Mouse (Mus musculus) erythroblast, embryonic 14.5 days (primary cell): Measurements from ENCODE around the gene Hdac1. TPM values are rescaled to one million over a fixed set of nuclear protein-coding genes. Genes with fewer than 3 reads are reported as not detected.
A peak's percentile ranks its signal among the peaks of the same experiment; 100 is the strongest.
"Not testable (repeated sequence)": the region's sequence is repeated elsewhere in the genome, so short reads cannot be mapped to it uniquely, and the experiment has no call there.

ENCODE experiments used
- H3K27me3 ChIP-seq: 2 replicates; pipeline ENCODE4 v1.6.1; 2012; ENCODE audit warnings: inconsistent platforms; ENCODE audit not compliant: control insufficient read depth
- H3K36me3 ChIP-seq: 2 replicates; pipeline ENCODE4 v1.6.1; 2012; ENCODE audit warnings: mild to moderate bottlenecking, inconsistent platforms; ENCODE audit not compliant: control insufficient read depth
- H3K4me1 ChIP-seq: 2 replicates; pipeline ENCODE4 v1.6.1; 2012; ENCODE audit warnings: inconsistent platforms; ENCODE audit not compliant: control insufficient read depth
- H3K4me3 ChIP-seq: replicated peaks from 2 replicates; pipeline ENCODE3; 2012; ENCODE audit warnings: moderate library complexity, mild to moderate bottlenecking, inconsistent platforms
- H3K9me3 ChIP-seq: 2 replicates; pipeline ENCODE4 v1.6.1; 2012; ENCODE audit warnings: low read length, inconsistent platforms, mixed read lengths; ENCODE audit not compliant: control insufficient read depth
- GATA1 ChIP-seq: IDR thresholded peaks from 2 replicates; pipeline ENCODE4 v1.6.1; 2012; ENCODE audit warnings: low read length, inconsistent platforms, mixed read lengths
- TAL1 ChIP-seq: IDR thresholded peaks from 3 replicates; pipeline ENCODE4 v1.6.1; 2012; ENCODE audit warnings: low read length, inconsistent platforms, mixed read lengths
- polyA plus RNA-seq: library from polyadenylated mRNA; stranded (reverse); fragments of >175 nt; gene quantifications from 2 replicates; pipeline ENCODE4 v1.2.3, GENCODE M21; 2012

Gene Hdac1
- polyA plus RNA-seq, 1 experiment = 9.2 TPM

- peaks cover 17% of the 10 kb centered on the region for H3K27me3 ChIP-seq
- H3K9me3 ChIP-seq = 0 out of 2 replicates have a peak, but pooled peaks cover 4% of the 10 kb centered on the region
- H3K4me3 ChIP-seq = no peak overlapping the region
- TF ChIP-seq GATA1 (no peak), TAL1 (no peak)
- H3K36me3 ChIP-seq = peaks cover 8% of the 10 kb centered on the region
- peaks cover 16% of the 10 kb centered on the region for H3K4me1 ChIP-seq
Observed at GRCm38 (mm10) chr4:129549306-129549705, 6.8 kb upstream of the Hdac1 start.

GRCm38 (mm10) chr4:129547631-129548030 lies 5.1 kb upstream of the Hdac1 start:
- H3K4me3 ChIP-seq, H3K9me3 ChIP-seq, H3K36me3 ChIP-seq, H3K27me3 ChIP-seq: not testable (repeated sequence)
- peaks cover 22% of the 10 kb centered on the region for H3K4me1 ChIP-seq

GRCm38 (mm10) chr4:129544106-129544505 lies 1.6 kb upstream of the Hdac1 start:
- no peaks in the 10 kb centered on the region for H3K9me3 ChIP-seq
- H3K27me3 ChIP-seq = no peaks in the 10 kb centered on the region
- H3K4me3 ChIP-seq = no peak overlapping the region
- H3K36me3 ChIP-seq = peaks cover 25% of the 10 kb centered on the region
- H3K4me1 ChIP-seq = peaks cover 46% of the 10 kb centered on the region
- TF ChIP-seq TAL1 (no peak), GATA1 (no peak)

GRCm38 (mm10) chr4:129541868-129542591 lies 483 bp downstream of the Hdac1 start:
- Histone ChIP-seq H3K36me3 (peaks cover 39% of the 10 kb centered on the region), H3K27me3 (no peaks in the 10 kb centered on the region), H3K9me3 (no peaks in the 10 kb centered on the region), H3K4me1 (peaks cover 47% of the 10 kb centered on the region), H3K4me3 (peak overlapping the region; percentile 99)
- no peak for TF ChIP-seq GATA1

GRCm38 (mm10) chr4:129540012-129540411 lies 2.5 kb downstream of the Hdac1 start:
- no peaks in the 10 kb centered on the region for H3K27me3 ChIP-seq
- peaks cover 40% of the 10 kb centered on the region for H3K4me1 ChIP-seq
- no peaks in the 10 kb centered on the region for H3K9me3 ChIP-seq
- H3K36me3 ChIP-seq = peaks cover 57% of the 10 kb centered on the region
- H3K4me3 ChIP-seq = no peak overlapping the region
- no peak for TF ChIP-seq TAL1
- no peak for TF ChIP-seq GATA1

GRCm38 (mm10) chr4:129528901-129529300 lies 13.6 kb downstream of the Hdac1 start:
- not testable (repeated sequence) for H3K4me1 ChIP-seq, H3K4me3 ChIP-seq, H3K9me3 ChIP-seq, H3K27me3 ChIP-seq
- peaks cover 77% of the 10 kb centered on the region for H3K36me3 ChIP-seq

GRCm38 (mm10) chr4:129525889-129526288 lies 16.6 kb downstream of the Hdac1 start:
- Histone ChIP-seq H3K4me3 (no peak overlapping the region), H3K4me1 (no peaks in the 10 kb centered on the region), H3K9me3 (no peaks in the 10 kb centered on the region), H3K27me3 (no peaks in the 10 kb centered on the region), H3K36me3 (peaks cover 83% of the 10 kb centered on the region)
- TF ChIP-seq GATA1 = no peak

GRCm38 (mm10) chr4:129525338-129525737 lies 17.2 kb downstream of the Hdac1 start:
- H3K27me3 ChIP-seq = no peaks in the 10 kb centered on the region
- H3K36me3 ChIP-seq = peaks cover 82% of the 10 kb centered on the region
- H3K4me1 ChIP-seq = no peaks in the 10 kb centered on the region
- TF ChIP-seq TAL1 (no peak), GATA1 (no peak)
- H3K4me3 ChIP-seq = no peak overlapping the region
- H3K9me3 ChIP-seq = no peaks in the 10 kb centered on the region

- Histone ChIP-seq H3K4me3 (no peak overlapping the region), H3K4me1 (peaks cover 19% of the 10 kb centered on the region), H3K9me3 (no peaks in the 10 kb centered on the region), H3K36me3 (peaks cover 82% of the 10 kb centered on the region), H3K27me3 (peaks cover 10% of the 10 kb centered on the region)
- TF ChIP-seq GATA1 = no peak
- no peak for TF ChIP-seq TAL1
Observed at GRCm38 (mm10) chr4:129518519-129518918, 24.0 kb downstream of the Hdac1 start.

- Histone ChIP-seq H3K27me3 (peaks cover 26% of the 10 kb centered on the region), H3K36me3 (peaks cover 66% of the 10 kb centered on the region)
- TF ChIP-seq TAL1 (no peak), GATA1 (no peak)
Observed at GRCm38 (mm10) chr4:129516925-129517324, 25.6 kb downstream of the Hdac1 start.

More at GRCm38 (mm10) chr4:129516925-129517324, 25.6 kb downstream of the Hdac1 start:
- Histone ChIP-seq H3K4me1 (peaks cover 26% of the 10 kb centered on the region), H3K9me3 (no peaks in the 10 kb centered on the region), H3K4me3 (no peak overlapping the region)
